In genomic region chr5:111770266-111770665, GRCm38 (mm10) we compare ENCODE assay signal across 10 mouse cellular contexts. TPM values are rescaled to one million over a fixed set of nuclear protein-coding genes. Genes with fewer than 3 reads are reported as not detected.
DNase-seq lines count a peak whose midpoint lies in the region; ATAC-seq and TF ChIP-seq lines count a peak whose summit lies in the region.
"Had no signal": no experiment of that assay in that cellular context is flagged by ENCODE, and none has a peak within 500 bp of the region (broad histone marks: within the 10 kb centered on the region; RNA-seq: fewer than 3 reads in every experiment).

No protein-coding gene starts in this region.

- no peaks in the 10 kb centered on the region for H3K4me1 ChIP-seq in liver, postnatal 0 days (ENCODE audit: insufficient read depth)
- H3K4me1 ChIP-seq in intestine, embryonic 14.5 days (replicated peaks; ENCODE audit: control insufficient read depth, insufficient read depth, low read length), result peaks cover 24% of the 10 kb centered on the region

- no peak overlapping the region for H3K4me2 ChIP-seq in liver, postnatal 0 days (ENCODE audit: low read depth, low read length)
- H3K4me2 ChIP-seq in intestine, embryonic 14.5 days (ENCODE audit: low read length), result peak overlapping the region; percentile 42

- no peak overlapping the region for H3K9ac ChIP-seq in liver, postnatal 0 days (replicated peaks)
- H3K9ac ChIP-seq in intestine, embryonic 14.5 days (ENCODE audit: low read length), result no peak overlapping the region

- H3K27ac ChIP-seq in liver, postnatal 0 days (ENCODE audit: low read depth), result no peak overlapping the region
- H3K27ac ChIP-seq in intestine, embryonic 14.5 days (ENCODE audit: low read depth), result peak overlapping the region; percentile 47

- ATAC-seq in liver, postnatal 0 days, result no peak
- ATAC-seq in intestine, embryonic 14.5 days (replicated peaks; ENCODE audit: low FRiP score, low TSS enrichment, low read depth), result peak; percentile 88
- no peak for ATAC-seq in megakaryocyte, adult 5-6 weeks (ENCODE audit: poor library complexity, severe bottlenecking)

- 15% methylated on average over 15 of the region's 15 CpGs for WGBS in liver, postnatal 0 days (ENCODE audit: insufficient replicate concordance)
- WGBS in intestine, embryonic 14.5 days, result 6% methylated on average over 14 of the region's 15 CpGs

- 0 out of 2 replicates have a peak, but pooled peaks cover 3% of the 10 kb centered on the region for H3K27me3 ChIP-seq in liver, postnatal 0 days (ENCODE audit: insufficient read depth, low read length)
- no peaks in the 10 kb centered on the region for H3K27me3 ChIP-seq in intestine, embryonic 14.5 days (replicated peaks; ENCODE audit: control insufficient read depth, insufficient read depth, low read length)

- H3K36me3 ChIP-seq in liver, postnatal 0 days (replicated peaks; ENCODE audit: insufficient read depth, low read length), result no peaks in the 10 kb centered on the region
- H3K36me3 ChIP-seq in intestine, embryonic 14.5 days (ENCODE audit: control insufficient read depth, insufficient read depth, low read length), result no peaks in the 10 kb centered on the region
- H3K36me3 ChIP-seq: G1E had no signal

- no peak overlapping the region for H3K4me3 ChIP-seq in liver, postnatal 0 days (ENCODE audit: low read depth, low read length)
- H3K4me3 ChIP-seq in intestine, embryonic 14.5 days (ENCODE audit: low read depth, low read length), result no peak overlapping the region

- no peaks in the 10 kb centered on the region for H3K9me3 ChIP-seq in liver, postnatal 0 days (ENCODE audit: low read length)
- no peaks in the 10 kb centered on the region for H3K9me3 ChIP-seq in intestine, embryonic 14.5 days (ENCODE audit: control insufficient read depth, low read length)

- TF ChIP-seq EP300 in liver, postnatal 0 days (IDR thresholded peaks at IDR 0.05; ENCODE audit: low read depth), result no peak

- TF ChIP-seq CTCF in liver, postnatal 0 days (IDR thresholded peaks at IDR 0.05; ENCODE audit: low read depth), result no peak

- DNase-seq in liver, result peak; percentile 32
- DNase-seq in liver, postnatal 0 days, result no peak
- peak; percentile 74 for DNase-seq in gastrocnemius, postnatal 25 days
- DNase-seq in intestine, embryonic 14.5 days (ENCODE audit: low spot score), result peak; percentile 77
- peak; percentile 51 for DNase-seq in lung, postnatal 14 days
- DNase-seq in urinary bladder, postnatal 4 days (ENCODE audit: low spot score in 2 of 2), result peak; percentile 72
- no peak for DNase-seq in frontal cortex, adult 2 months (ENCODE audit: extremely low spot score in 1 of 2, low spot score in 1 of 2)

RNA-seq across cellular contexts. Expression of gene Gm26897, which starts 36.5 kb away (rescaled TPM):
- polyA plus RNA-seq in liver, postnatal 0 days (2015; fragmentation: Nextera tagmentation; extraction: Ambion mirVana), result not detected in 2 replicates
- not detected for total RNA-seq in gastrocnemius, postnatal 25 days (2021)
- polyA plus RNA-seq in intestine, embryonic 14.5 days (2014; fragmentation: Nextera tagmentation; extraction: Ambion mirVana), result not detected in 2 replicates
- total RNA-seq in megakaryocyte, adult 5-6 weeks (2015), result not detected in 2 replicates
- total RNA-seq in megakaryocyte, adult 5-6 weeks (2017), result not detected in 2 replicates
- polyA plus RNA-seq in frontal cortex, adult 2 months (2012; rRNA removed), result not detected in 2 replicates
- total RNA-seq: G1E had no signal
- polyA plus RNA-seq: G1E; large intestine, adult 2 months had no signal

Comparison
In these comparisons a context has a peak if more than half of its experiments do, and no peak if none do; other contexts are left out.
1. DNase-seq: peak in liver (single experiment), gastrocnemius, postnatal 25 days (single experiment), intestine, embryonic 14.5 days (single experiment), lung, postnatal 14 days (single experiment) and urinary bladder, postnatal 4 days (2 of 2); none in liver, postnatal 0 days (single experiment) and frontal cortex, adult 2 months (0 of 2).